In the genomic region with DNA sequence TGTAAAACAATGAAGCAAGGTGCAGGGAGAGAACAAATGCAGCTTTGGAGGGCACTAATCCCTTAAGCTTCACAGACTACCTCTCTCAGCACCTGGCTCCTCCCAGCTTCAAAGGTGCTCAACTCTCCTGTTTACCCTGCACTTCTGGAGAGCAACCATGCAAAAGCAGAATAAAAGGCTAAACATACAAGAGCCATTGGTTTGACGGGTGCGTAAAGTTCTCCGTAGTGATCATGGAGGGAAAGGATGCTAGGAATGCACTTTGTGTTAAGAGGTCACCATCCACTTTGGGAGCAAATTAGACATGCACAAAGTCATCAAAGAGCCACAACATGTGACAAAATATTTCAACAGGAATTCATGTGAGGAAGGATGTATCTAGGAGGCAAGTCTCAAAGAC, we compare ENCODE assay signal across 27 mouse cellular contexts.
"Had no signal": no experiment of that assay in that cellular context is flagged by ENCODE, and none has a peak within 500 bp of the region (broad histone marks: within the 10 kb centered on the region; RNA-seq: fewer than 3 reads in every experiment).

No protein-coding gene starts in this region.

- H3K36me3 ChIP-seq: heart, embryonic 13.5 days; heart, embryonic 15.5 days; hindbrain, embryonic 10.5 days; hindbrain, embryonic 12.5 days; kidney, embryonic 15.5 days; limb, embryonic 13.5 days; limb, embryonic 15.5 days; liver, embryonic 12.5 days had no signal

- ATAC-seq: hindbrain, embryonic 16.5 days; inflammation-experienced regulatory T-cells, adult 6 months; intestine, embryonic 16.5 days; liver, embryonic 12.5 days had no signal

- H3K4me2 ChIP-seq: heart, embryonic 13.5 days; heart, embryonic 15.5 days; hindbrain, embryonic 12.5 days; hindbrain, embryonic 14.5 days; kidney, embryonic 15.5 days; limb, embryonic 13.5 days; limb, embryonic 15.5 days; liver, embryonic 12.5 days had no signal

- H3K9ac ChIP-seq: heart, embryonic 13.5 days; heart, embryonic 15.5 days; hindbrain, embryonic 12.5 days; hindbrain, embryonic 14.5 days; kidney, embryonic 15.5 days; limb, embryonic 13.5 days; limb, embryonic 15.5 days; liver, embryonic 12.5 days; liver, embryonic 14.5 days had no signal

- H3K9me3 ChIP-seq: heart, embryonic 13.5 days; heart, embryonic 15.5 days; hindbrain, embryonic 10.5 days; hindbrain, embryonic 12.5 days; kidney, embryonic 15.5 days; limb, embryonic 13.5 days; limb, embryonic 15.5 days; liver, embryonic 12.5 days had no signal

- H3K4me1 ChIP-seq: hindbrain, embryonic 12.5 days; liver, embryonic 12.5 days had no signal

- DNase-seq: gastrocnemius, postnatal 10 days; gastrocnemius, postnatal 25 days; heart, adult 2 months; heart, postnatal 14 days; heart, postnatal 4 days; kidney, adult 11 months; kidney, adult 2 months; kidney, adult 9 months; kidney, postnatal 14 days; kidney, postnatal 36 days; layer of hippocampus, adult 9-11 months; layer of hippocampus, postnatal 36 days; left cerebral cortex, postnatal 4 days had no signal

- H3K27ac ChIP-seq: heart, adult 2 months; heart, embryonic 15.5 days; hindbrain, embryonic 10.5 days; hindbrain, embryonic 12.5 days; hindbrain, embryonic 14.5 days; kidney, embryonic 15.5 days; kidney, postnatal 0 days; limb, embryonic 13.5 days; limb, embryonic 15.5 days; liver, embryonic 12.5 days; liver, embryonic 14.5 days had no signal

- H3K4me3 ChIP-seq: heart, adult 2 months; heart, embryonic 13.5 days; heart, embryonic 15.5 days; hindbrain, embryonic 10.5 days; hindbrain, embryonic 12.5 days; kidney, embryonic 15.5 days; limb, embryonic 13.5 days; limb, embryonic 15.5 days; liver, embryonic 12.5 days had no signal

- H3K27me3 ChIP-seq: heart, embryonic 13.5 days; heart, embryonic 15.5 days; hindbrain, embryonic 12.5 days; kidney, embryonic 15.5 days; limb, embryonic 13.5 days; limb, embryonic 15.5 days; liver, embryonic 12.5 days had no signal
